Mouse (Mus musculus): ENCODE results near the gene B4galt1. TPM values are rescaled to one million over a fixed set of nuclear protein-coding genes. Genes with fewer than 3 reads are reported as not detected.

Gene B4galt1
- polyA plus RNA-seq, 1 experiment from 2014 or later: 39.9 TPM

- H3K4me3 ChIP-seq: no peak overlapping the region
- H3K27me3 ChIP-seq: no peaks in the 10 kb centered on the region
- no peak overlapping the region for H3K9ac ChIP-seq
- 74% methylated on average over 13 of the region's 13 CpGs for WGBS
- ATAC-seq (ENCODE audit: insufficient number of reproducible peaks, insufficient read depth, low FRiP score, low TSS enrichment, low read depth): no peak
- H3K4me1 ChIP-seq: peaks cover 8% of the 10 kb centered on the region
- H3K36me3 ChIP-seq: no peaks in the 10 kb centered on the region
- no peak overlapping the region for H3K4me2 ChIP-seq
- no peak overlapping the region for H3K27ac ChIP-seq
- no peaks in the 10 kb centered on the region for H3K9me3 ChIP-seq
These were observed 14.9 kb upstream of the B4galt1 start for GRCm38 (mm10) chr4:40868554-40869232.

GRCm38 (mm10) chr4:40864361-40864760 lies 10.6 kb upstream of the B4galt1 start:
- Histone ChIP-seq H3K4me2 (no peak overlapping the region), H3K9ac (no peak overlapping the region)
- WGBS: 93% methylated on average over 12 of the region's 12 CpGs

GRCm38 (mm10) chr4:40863340-40863739 lies 9.5 kb upstream of the B4galt1 start:
- H3K4me1 ChIP-seq: no peaks in the 10 kb centered on the region
- no peak overlapping the region for H3K27ac ChIP-seq
- no peak overlapping the region for H3K4me2 ChIP-seq
- no peaks in the 10 kb centered on the region for H3K9me3 ChIP-seq
- ATAC-seq (ENCODE audit: insufficient number of reproducible peaks, insufficient read depth, low FRiP score, low TSS enrichment, low read depth): no peak
- no peak overlapping the region for H3K4me3 ChIP-seq
- H3K36me3 ChIP-seq: no peaks in the 10 kb centered on the region
- no peak overlapping the region for H3K9ac ChIP-seq
- H3K27me3 ChIP-seq: no peaks in the 10 kb centered on the region
- 87% methylated on average over 3 of the region's 3 CpGs for WGBS

More at GRCm38 (mm10) chr4:40864361-40864760, 10.6 kb upstream of the B4galt1 start:
- H3K27me3 ChIP-seq: no peaks in the 10 kb centered on the region
- no peak for ATAC-seq (ENCODE audit: insufficient number of reproducible peaks, insufficient read depth, low FRiP score, low TSS enrichment, low read depth)
- H3K36me3 ChIP-seq: no peaks in the 10 kb centered on the region
- H3K4me1 ChIP-seq: no peaks in the 10 kb centered on the region
- no peak overlapping the region for H3K4me3 ChIP-seq
- H3K9me3 ChIP-seq: no peaks in the 10 kb centered on the region
- no peak overlapping the region for H3K27ac ChIP-seq

- H3K4me3 ChIP-seq: no peak overlapping the region
- 83% methylated on average over 3 of the region's 3 CpGs for WGBS
- H3K9ac ChIP-seq: no peak overlapping the region
- no peaks in the 10 kb centered on the region for H3K9me3 ChIP-seq
- no peaks in the 10 kb centered on the region for H3K4me1 ChIP-seq
- no peaks in the 10 kb centered on the region for H3K36me3 ChIP-seq
- H3K4me2 ChIP-seq: no peak overlapping the region
- H3K27me3 ChIP-seq: no peaks in the 10 kb centered on the region
- no peak overlapping the region for H3K27ac ChIP-seq
- ATAC-seq (ENCODE audit: insufficient number of reproducible peaks, insufficient read depth, low FRiP score, low TSS enrichment, low read depth): no peak
These were observed 7.3 kb upstream of the B4galt1 start for GRCm38 (mm10) chr4:40861131-40861530.

- Histone ChIP-seq H3K27ac (no peak overlapping the region), H3K9me3 (no peaks in the 10 kb centered on the region), H3K4me2 (no peak overlapping the region), H3K36me3 (no peaks in the 10 kb centered on the region), H3K27me3 (no peaks in the 10 kb centered on the region), H3K4me3 (no peak overlapping the region), H3K9ac (no peak overlapping the region), H3K4me1 (peaks cover 7% of the 10 kb centered on the region; the same call in 1 of the 2 replicates)
- WGBS: 72% methylated on average over 8 of the region's 8 CpGs
- no peak for ATAC-seq (ENCODE audit: insufficient number of reproducible peaks, insufficient read depth, low FRiP score, low TSS enrichment, low read depth)
These were observed 4.1 kb upstream of the B4galt1 start for GRCm38 (mm10) chr4:40857824-40858346.

- Histone ChIP-seq H3K27me3 (no peaks in the 10 kb centered on the region), H3K9ac (no peak overlapping the region), H3K4me2 (no peak overlapping the region), H3K27ac (no peak overlapping the region), H3K9me3 (no peaks in the 10 kb centered on the region), H3K4me3 (no peak overlapping the region), H3K4me1 (peaks cover 18% of the 10 kb centered on the region), H3K36me3 (no peaks in the 10 kb centered on the region)
- no peak for ATAC-seq (ENCODE audit: insufficient number of reproducible peaks, insufficient read depth, low FRiP score, low TSS enrichment, low read depth)
- 64% methylated on average over 6 of the region's 6 CpGs for WGBS
These were observed 2.8 kb upstream of the B4galt1 start for GRCm38 (mm10) chr4:40856571-40856970.

GRCm38 (mm10) chr4:40854387-40854933 lies 655 bp upstream of the B4galt1 start:
- no peaks in the 10 kb centered on the region for H3K27me3 ChIP-seq
- H3K4me2 ChIP-seq: peak overlapping the region; percentile 93
- no peaks in the 10 kb centered on the region for H3K36me3 ChIP-seq
- ATAC-seq (ENCODE audit: insufficient number of reproducible peaks, insufficient read depth, low FRiP score, low TSS enrichment, low read depth): no peak
- peak overlapping the region; percentile 81 for H3K4me3 ChIP-seq
- no peaks in the 10 kb centered on the region for H3K9me3 ChIP-seq
- H3K9ac ChIP-seq: peak overlapping the region; percentile 70
- 14% methylated on average over 18 of the region's 18 CpGs for WGBS
- peaks cover 38% of the 10 kb centered on the region for H3K4me1 ChIP-seq
- peak overlapping the region; percentile 84 for H3K27ac ChIP-seq

GRCm38 (mm10) chr4:40852861-40853564 lies 792 bp downstream of the B4galt1 start:
- peaks cover 47% of the 10 kb centered on the region for H3K4me1 ChIP-seq
- peak overlapping the region; percentile 81 for H3K4me3 ChIP-seq
- H3K27ac ChIP-seq: peak overlapping the region; percentile 95
- no peak for ATAC-seq (ENCODE audit: insufficient number of reproducible peaks, insufficient read depth, low FRiP score, low TSS enrichment, low read depth)
- 1% methylated on average over 20 of the region's 20 CpGs for WGBS
- H3K9ac ChIP-seq: peak overlapping the region; percentile 94
- H3K9me3 ChIP-seq: no peaks in the 10 kb centered on the region
- peak overlapping the region; percentile 93 for H3K4me2 ChIP-seq
- H3K27me3 ChIP-seq: no peaks in the 10 kb centered on the region
- H3K36me3 ChIP-seq: no peaks in the 10 kb centered on the region

- Histone ChIP-seq H3K36me3 (no peaks in the 10 kb centered on the region), H3K27ac (peak overlapping the region; percentile 95), H3K9ac (peak overlapping the region; percentile 94), H3K4me3 (peak overlapping the region; percentile 81), H3K27me3 (no peaks in the 10 kb centered on the region), H3K4me2 (peak overlapping the region; percentile 93), H3K4me1 (peaks cover 47% of the 10 kb centered on the region), H3K9me3 (no peaks in the 10 kb centered on the region)
- WGBS: 23% methylated on average over 5 of the region's 5 CpGs
- ATAC-seq (ENCODE audit: insufficient number of reproducible peaks, insufficient read depth, low FRiP score, low TSS enrichment, low read depth): no peak
These were observed 1.5 kb downstream of the B4galt1 start for GRCm38 (mm10) chr4:40852249-40852781.

- Histone ChIP-seq H3K4me1 (peaks cover 48% of the 10 kb centered on the region), H3K36me3 (no peaks in the 10 kb centered on the region), H3K4me2 (peak overlapping the region; percentile 93), H3K9ac (peak overlapping the region; percentile 94), H3K27ac (peak overlapping the region; percentile 95; the same call in 1 of the 2 replicates), H3K27me3 (no peaks in the 10 kb centered on the region), H3K4me3 (peak overlapping the region; percentile 81), H3K9me3 (no peaks in the 10 kb centered on the region)
- 63% methylated on average over 4 of the region's 4 CpGs for WGBS
- no peak for ATAC-seq (ENCODE audit: insufficient number of reproducible peaks, insufficient read depth, low FRiP score, low TSS enrichment, low read depth)
These were observed 2.0 kb downstream of the B4galt1 start for GRCm38 (mm10) chr4:40851763-40852248.

- Histone ChIP-seq H3K4me1 (peaks cover 54% of the 10 kb centered on the region), H3K27ac (peak overlapping the region; percentile 39; the same call in 1 of the 2 replicates), H3K9ac (peak overlapping the region; percentile 94), H3K36me3 (no peaks in the 10 kb centered on the region), H3K4me2 (peak overlapping the region; percentile 93), H3K4me3 (peak overlapping the region; percentile 81), H3K27me3 (no peaks in the 10 kb centered on the region), H3K9me3 (no peaks in the 10 kb centered on the region)
- 83% methylated on average over 6 of the region's 6 CpGs for WGBS
- ATAC-seq (ENCODE audit: insufficient number of reproducible peaks, insufficient read depth, low FRiP score, low TSS enrichment, low read depth): no peak
These were observed 2.6 kb downstream of the B4galt1 start for GRCm38 (mm10) chr4:40851031-40851762.
